Mouse (Mus musculus) embryonic facial prominence, embryonic 15.5 days (tissue): ENCODE results near the gene Ugt2b36. TPM values are rescaled to one million over a fixed set of nuclear protein-coding genes. Genes with fewer than 3 reads are reported as not detected.
"Not testable (repeated sequence)": the region's sequence is repeated elsewhere in the genome, so short reads cannot be mapped to it uniquely, and the experiment has no call there.

ENCODE experiments used
- ATAC-seq: fragments of 200-750 bp; cut with Nextera tagmentation; 2 replicates; pipeline ENCODE4 v1.8.0; 2017; ENCODE audit warnings: low read depth, moderate TSS enrichment; ENCODE audit not compliant: insufficient number of reproducible peaks, low FRiP score, low TSS enrichment
- H3K27ac ChIP-seq: fragments of 300-500 bp; sonication (generic); replicated peaks from 2 replicates; pipeline ENCODE4 v1.5.1; 2015; ENCODE audit warnings: mild to moderate bottlenecking, inconsistent platforms
- H3K27me3 ChIP-seq: fragments of 300-500 bp; sonication (generic); 2 replicates; pipeline ENCODE4 v1.6.1; 2015; ENCODE audit warnings: inconsistent platforms
- H3K36me3 ChIP-seq: fragments of 300-500 bp; sonication (generic); 2 replicates; pipeline ENCODE4 v1.6.1; 2015; ENCODE audit warnings: mild to moderate bottlenecking, inconsistent platforms
- H3K4me1 ChIP-seq: fragments of 300-500 bp; sonication (generic); 2 replicates; pipeline ENCODE4 v1.6.1; 2015; ENCODE audit warnings: inconsistent platforms
- H3K4me2 ChIP-seq: fragments of 300-500 bp; sonication (generic); replicated peaks from 2 replicates; pipeline ENCODE4 v1.6.1; 2015; ENCODE audit warnings: mild to moderate bottlenecking, inconsistent platforms
- H3K4me3 ChIP-seq: fragments of 300-500 bp; sonication (generic); replicated peaks from 2 replicates; pipeline ENCODE4 v1.5.1; 2015; ENCODE audit warnings: mild to moderate bottlenecking, inconsistent platforms
- H3K9ac ChIP-seq: fragments of 300-500 bp; sonication (generic); 2 replicates; pipeline ENCODE4 v1.6.1; 2015; ENCODE audit warnings: inconsistent platforms
- H3K9me3 ChIP-seq: fragments of 300-500 bp; sonication (generic); replicated peaks from 2 replicates; pipeline ENCODE4 v1.6.1; 2016; ENCODE audit warnings: inconsistent platforms
- WGBS: fragments of 180-500 bp; shearing (Covaris S2); methylation state at CpG from one replicate; pipeline ENCODE4 v1.1.7; 2015; 5-methylcytosine and 5-hydroxymethylcytosine counted together
- polyA plus RNA-seq: library from polyadenylated mRNA; unstranded; fragments of >200 nt; fragmentation: Nextera tagmentation; extraction: Ambion mirVana; gene quantifications from 2 replicates; pipeline ENCODE4 v1.2.1, GENCODE M21; 2015

The Ugt2b36 gene
- polyA plus RNA-seq: not detected in 2 replicates

DNA sequence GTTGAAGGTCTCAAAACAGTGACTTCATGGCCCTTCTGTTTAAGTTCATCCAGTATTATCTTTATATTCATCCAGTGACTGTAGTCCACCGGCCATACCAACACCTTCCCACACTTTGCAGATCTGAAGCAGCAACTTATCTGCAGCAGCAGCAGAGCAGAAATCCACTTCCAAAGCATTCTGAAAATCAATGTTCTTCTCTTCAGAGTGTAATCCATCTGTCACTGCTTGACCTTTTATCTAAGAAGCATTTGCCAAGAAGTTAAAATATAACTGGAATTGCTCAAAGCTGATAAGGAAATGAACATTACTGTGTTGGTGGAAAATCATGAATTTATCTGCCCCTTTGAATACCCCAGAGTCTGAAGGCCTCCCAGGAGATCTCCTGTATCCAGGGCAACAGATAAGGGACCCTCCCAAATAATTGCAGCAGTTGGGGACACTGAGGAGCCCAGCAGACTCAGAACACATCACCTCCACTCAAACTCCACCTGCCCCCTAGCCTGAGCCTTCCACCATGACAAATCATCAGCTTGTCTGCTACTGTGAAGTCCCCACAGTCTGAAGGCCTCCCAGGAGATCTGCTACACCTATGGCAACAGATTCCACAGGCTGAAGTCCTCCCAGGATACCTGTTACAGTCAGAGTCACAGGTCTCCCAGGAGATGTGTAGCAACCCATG, at the start of gene Ugt2b36:
Gene Ugt2b36, minus strand, starts transcription at position 210 of the 682 bp plus-strand sequence.
- Histone ChIP-seq H3K9ac (no peak within 1 kb of the TSS), H3K27me3 (no peaks in the 10 kb centered on the region), H3K4me3 (no peak within 1 kb of the TSS), H3K4me2 (no peak within 1 kb of the TSS), H3K27ac (no peak within 1 kb of the TSS), H3K36me3 (no peaks in the 10 kb centered on the region), H3K4me1 (no peaks in the 10 kb centered on the region), H3K9me3 (no peaks in the 10 kb centered on the region)
- WGBS: 97% methylated on average over 1 of the region's 1 CpGs
- ATAC-seq: 0 out of 2 replicates have a peak, but pooled peaks have one; percentile 11

GRCm38 (mm10) chr5:87140196-87140595, 47.8 kb upstream of the Ugt2b36 start, which contains the start of gene Ugt2b5:
TSS of gene Ugt2b5 (minus strand) at chr5:87140318.
- not testable (repeated sequence) for H3K4me3 ChIP-seq, H3K36me3 ChIP-seq, H3K27ac ChIP-seq, H3K27me3 ChIP-seq, H3K4me1 ChIP-seq, H3K9ac ChIP-seq, H3K9me3 ChIP-seq, ATAC-seq, H3K4me2 ChIP-seq
- WGBS: 82% methylated on average over 2 of the region's 2 CpGs

DNA sequence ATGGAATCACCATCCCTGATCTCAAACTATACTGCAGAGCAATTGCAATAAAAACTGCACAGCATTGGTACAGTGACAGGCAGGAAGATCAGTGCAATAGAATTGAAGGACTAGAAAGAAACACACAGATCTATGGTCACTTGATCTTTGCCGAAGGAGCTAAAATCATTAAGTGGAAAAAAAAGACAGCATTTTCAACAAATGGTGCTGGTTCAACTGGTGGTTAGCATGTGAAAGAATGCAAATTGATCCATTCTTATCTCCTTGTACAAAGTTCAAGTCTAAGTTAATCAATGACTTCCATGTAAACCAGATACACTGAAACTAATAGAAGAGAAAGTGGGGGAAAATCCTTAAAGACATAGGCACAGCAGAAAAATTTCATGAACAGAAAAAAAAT, 11.3 kb upstream of the Ugt2b36 start:
- H3K27ac ChIP-seq, H3K9me3 ChIP-seq, H3K4me2 ChIP-seq, H3K9ac ChIP-seq, H3K36me3 ChIP-seq, H3K27me3 ChIP-seq, H3K4me1 ChIP-seq, ATAC-seq, H3K4me3 ChIP-seq: not testable (repeated sequence)
- 85% methylated on average over 1 of the region's 1 CpGs for WGBS

DNA sequence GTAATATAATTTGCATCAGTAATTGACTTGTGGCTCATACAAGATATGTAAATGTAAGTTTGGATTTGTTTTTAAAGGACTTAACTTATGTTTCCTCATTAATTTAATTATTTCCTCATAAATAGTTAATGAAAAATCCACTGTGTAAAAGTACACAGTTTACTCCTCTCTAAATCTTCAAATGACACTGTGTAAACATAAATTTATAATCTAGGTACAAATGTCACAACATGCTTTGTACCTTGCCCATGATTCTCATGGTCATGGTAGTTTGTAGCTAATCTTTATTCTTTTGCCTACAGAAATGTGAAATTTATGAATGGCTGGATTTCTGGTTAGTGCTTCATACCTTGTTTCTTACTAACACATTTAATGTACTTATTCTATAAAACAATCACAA, 1.2 kb downstream of the Ugt2b36 start:
- no peaks in the 10 kb centered on the region for H3K36me3 ChIP-seq
- H3K9ac ChIP-seq: no peak overlapping the region
- no peak overlapping the region for H3K4me2 ChIP-seq
- no peak overlapping the region for H3K4me3 ChIP-seq
- H3K27me3 ChIP-seq: no peaks in the 10 kb centered on the region
- no peaks in the 10 kb centered on the region for H3K9me3 ChIP-seq
- no peak for ATAC-seq
- no peak overlapping the region for H3K27ac ChIP-seq
- H3K4me1 ChIP-seq: no peaks in the 10 kb centered on the region

GRCm38 (mm10) chr5:87089264-87089663, 3.1 kb downstream of the Ugt2b36 start:
- Histone ChIP-seq H3K9me3 (no peaks in the 10 kb centered on the region), H3K4me3 (no peak overlapping the region), H3K9ac (no peak overlapping the region), H3K4me2 (no peak overlapping the region), H3K36me3 (no peaks in the 10 kb centered on the region), H3K27me3 (no peaks in the 10 kb centered on the region), H3K27ac (no peak overlapping the region), H3K4me1 (no peaks in the 10 kb centered on the region)
- ATAC-seq: no peak

- H3K27ac ChIP-seq: no peak overlapping the region
- H3K4me3 ChIP-seq: no peak overlapping the region
- H3K27me3 ChIP-seq: no peaks in the 10 kb centered on the region
- no peaks in the 10 kb centered on the region for H3K9me3 ChIP-seq
- no peak overlapping the region for H3K4me2 ChIP-seq
- H3K9ac ChIP-seq: no peak overlapping the region
- ATAC-seq: no peak
- 70% methylated on average over 3 of the region's 3 CpGs for WGBS
- no peaks in the 10 kb centered on the region for H3K36me3 ChIP-seq
- no peaks in the 10 kb centered on the region for H3K4me1 ChIP-seq
These were observed 6.1 kb downstream of the Ugt2b36 start for GRCm38 (mm10) chr5:87086269-87086668.

GRCm38 (mm10) chr5:87030624-87031023, 61.7 kb downstream of the Ugt2b36 start:
- H3K27me3 ChIP-seq: no peaks in the 10 kb centered on the region
- no peak overlapping the region for H3K4me2 ChIP-seq
- no peaks in the 10 kb centered on the region for H3K36me3 ChIP-seq
- no peak for ATAC-seq
- H3K9me3 ChIP-seq: no peaks in the 10 kb centered on the region
- no peak overlapping the region for H3K27ac ChIP-seq
- WGBS: 77% methylated on average over 1 of the region's 1 CpGs
- H3K4me1 ChIP-seq: no peaks in the 10 kb centered on the region
- H3K9ac ChIP-seq: no peak overlapping the region
- H3K4me3 ChIP-seq: no peak overlapping the region

DNA sequence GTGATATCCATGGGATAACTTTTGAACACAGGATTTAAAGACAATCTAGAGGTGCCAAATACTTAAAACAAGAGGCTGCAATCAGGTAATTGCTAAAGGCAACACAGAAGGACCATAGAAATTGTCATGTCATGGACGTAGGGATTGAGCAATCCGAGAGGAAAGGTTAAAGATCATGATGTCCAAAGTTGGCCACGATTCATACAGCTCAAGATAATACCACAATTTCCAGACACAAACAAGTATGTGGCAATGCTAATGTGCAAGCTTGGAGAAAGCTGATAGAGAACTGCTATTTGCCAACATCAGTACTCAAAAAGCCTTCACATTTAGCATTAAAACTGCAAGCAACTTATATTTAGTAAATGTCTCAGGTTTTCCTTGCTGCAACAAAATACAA, 65.0 kb downstream of the Ugt2b36 start:
- Histone ChIP-seq H3K4me2 (no peak overlapping the region), H3K4me3 (no peak overlapping the region), H3K36me3 (no peaks in the 10 kb centered on the region), H3K9me3 (no peaks in the 10 kb centered on the region), H3K9ac (no peak overlapping the region), H3K27ac (no peak overlapping the region), H3K27me3 (no peaks in the 10 kb centered on the region), H3K4me1 (no peaks in the 10 kb centered on the region)
- no peak for ATAC-seq
- WGBS: 70% methylated on average over 3 of the region's 3 CpGs

Other genes with a start within 250 kb of the Ugt2b36 start
- gene Ugt2b34, start 185.6 kb downstream of the Ugt2b36 start, polyA plus RNA-seq: 0.11 TPM in 1 of 2 replicates, not detected in the other
- not detected in 2 replicates for gene Ugt2b1, start 166.0 kb downstream of the Ugt2b36 start, polyA plus RNA-seq
- not detected in 2 replicates for gene Ugt2b35, start 91.7 kb downstream of the Ugt2b36 start, polyA plus RNA-seq
- not detected in 2 replicates for gene Ugt2b5, start 47.8 kb upstream of the Ugt2b36 start, polyA plus RNA-seq
- gene Ugt2b37, start 162.2 kb upstream of the Ugt2b36 start, polyA plus RNA-seq: not detected in 2 replicates
- gene Ugt2a3, start 244.6 kb upstream of the Ugt2b36 start, polyA plus RNA-seq: not detected in 2 replicates